Mouse (Mus musculus) embryonic facial prominence, embryonic 14.5 days (tissue): Measurements from ENCODE around the gene Hist2h3b. TPM values are rescaled to one million over a fixed set of nuclear protein-coding genes. Genes with fewer than 3 reads are reported as not detected.
A peak's percentile ranks its signal among the peaks of the same experiment; 100 is the strongest.
"Not testable (repeated sequence)": the region's sequence is repeated elsewhere in the genome, so short reads cannot be mapped to it uniquely, and the experiment has no call there.

ENCODE experiments used
- ATAC-seq: fragments of 200-750 bp; cut with Nextera tagmentation; 2 replicates; pipeline ENCODE4 v1.8.0; 2017; ENCODE audit warnings: low read depth, moderate number of reproducible peaks, moderate TSS enrichment
- DNase-seq: peaks from one replicate; pipeline ENCODE4 v3.0.0-alpha.2; 2015; ENCODE audit warnings: low spot score
- H3K27ac ChIP-seq: fragments of 300-500 bp; sonication (generic); replicated peaks from 2 replicates; pipeline ENCODE4 v1.5.1; 2014; ENCODE audit warnings: low read depth, mild to moderate bottlenecking, low read length, moderate library complexity
- H3K27me3 ChIP-seq: fragments of 300-500 bp; sonication (generic); replicated peaks from 2 replicates; pipeline ENCODE4 v1.6.1; 2014; ENCODE audit warnings: low read length; ENCODE audit not compliant: control insufficient read depth, insufficient read depth
- H3K36me3 ChIP-seq: fragments of 300-500 bp; sonication (generic); 2 replicates; pipeline ENCODE4 v1.6.1; 2014; ENCODE audit warnings: low read length, mixed read lengths; ENCODE audit not compliant: control insufficient read depth, insufficient read depth
- H3K4me1 ChIP-seq: fragments of 300-500 bp; sonication (generic); 2 replicates; pipeline ENCODE4 v1.6.1; 2014; ENCODE audit warnings: antibody characterized with exemption, low read length; ENCODE audit not compliant: control insufficient read depth, insufficient read depth
- H3K4me2 ChIP-seq: fragments of 300-500 bp; sonication (generic); 2 replicates; pipeline ENCODE4 v1.6.1; 2014; ENCODE audit warnings: low read depth, mild to moderate bottlenecking, low read length, moderate library complexity, mixed read lengths
- H3K4me3 ChIP-seq: fragments of 300-500 bp; sonication (generic); 2 replicates; pipeline ENCODE4 v1.5.1; 2014; ENCODE audit warnings: low read depth, mild to moderate bottlenecking, low read length
- H3K9ac ChIP-seq: fragments of 300-500 bp; sonication (generic); 2 replicates; pipeline ENCODE4 v1.6.1; 2014; ENCODE audit warnings: low read depth, mild to moderate bottlenecking, low read length, moderate library complexity, mixed read lengths
- H3K9me3 ChIP-seq: fragments of 300-500 bp; sonication (generic); 2 replicates; pipeline ENCODE4 v1.6.1; 2016; ENCODE audit warnings: low read length; ENCODE audit not compliant: control insufficient read depth
- WGBS: fragments of 180-500 bp; shearing (Covaris S2); extraction: QIAGEN DNeasy Blood & Tissue Kit; methylation state at CpG from one replicate; pipeline ENCODE4 v1.1.7; 2014; 5-methylcytosine and 5-hydroxymethylcytosine counted together
- polyA plus RNA-seq: library from polyadenylated mRNA; unstranded; fragments of >200 nt; fragmentation: Nextera tagmentation; extraction: Ambion mirVana; gene quantifications from 2 replicates; pipeline ENCODE4 v1.2.1, GENCODE M21; 2014

Gene Hist2h3b
- polyA plus RNA-seq, 1 experiment from 2014 or later, result 44.3 TPM

DNA sequence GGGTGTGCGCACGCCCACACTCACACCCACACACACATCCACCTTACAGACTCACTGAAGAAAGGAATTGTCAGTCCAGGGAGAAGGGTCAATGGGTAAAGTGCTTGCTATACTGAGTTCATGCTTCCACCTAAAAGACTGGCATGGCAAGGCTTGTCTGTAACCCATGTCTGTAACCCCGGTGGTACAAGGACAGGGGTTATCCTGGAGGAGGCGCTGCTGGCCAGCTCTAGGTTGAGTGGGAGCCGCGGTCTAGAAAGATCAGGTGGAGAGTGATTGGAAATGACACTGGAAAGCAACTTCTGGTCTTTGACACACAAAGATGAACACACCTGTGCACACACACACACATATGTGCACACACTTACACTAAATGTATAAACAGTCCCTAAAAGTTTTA lies 12.2 kb downstream of the Hist2h3b start:
- Histone ChIP-seq H3K36me3 (no peaks in the 10 kb centered on the region), H3K27me3 (no peaks in the 10 kb centered on the region; the same call in none of the 2 replicates), H3K9me3 (no peaks in the 10 kb centered on the region), H3K4me1 (0 out of 2 replicates have a peak, but pooled peaks cover 2% of the 10 kb centered on the region), H3K9ac (no peak overlapping the region), H3K4me2 (no peak overlapping the region), H3K27ac (no peak overlapping the region), H3K4me3 (no peak overlapping the region)
- ATAC-seq, result no peak
- no peak for DNase-seq
- WGBS, result 50% methylated on average over 6 of the region's 6 CpGs

DNA sequence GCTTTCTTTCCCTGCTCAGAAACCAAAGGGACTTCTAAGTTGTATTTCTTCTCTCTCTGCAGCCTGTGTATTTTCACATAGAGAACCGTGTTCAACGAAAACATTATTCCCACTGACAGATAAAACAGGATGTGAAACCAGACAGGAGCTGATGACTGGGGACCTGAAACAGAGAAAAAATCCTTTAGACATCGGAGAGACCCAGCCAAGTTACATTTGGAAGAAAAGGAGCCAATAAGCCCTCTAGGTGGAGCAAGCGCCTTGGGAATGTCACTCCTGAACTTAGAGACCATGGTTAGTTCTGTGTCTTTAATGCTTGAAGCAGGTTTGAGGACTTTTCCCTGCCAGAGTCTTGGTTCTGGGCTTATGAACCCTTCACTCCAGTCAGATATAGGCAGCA lies 16.0 kb downstream of the Hist2h3b start:
- 12% methylated on average over 4 of the region's 4 CpGs for WGBS
- Histone ChIP-seq H3K9me3 (no peaks in the 10 kb centered on the region), H3K4me3 (no peak overlapping the region), H3K36me3 (no peaks in the 10 kb centered on the region), H3K27ac (no peak overlapping the region), H3K27me3 (no peaks in the 10 kb centered on the region; the same call in none of the 2 replicates), H3K4me1 (no peaks in the 10 kb centered on the region), H3K9ac (0 out of 2 replicates have a peak overlapping the region, but pooled peaks have one; percentile 5), H3K4me2 (peak overlapping the region; percentile 2)
- DNase-seq (peak; percentile 77), ATAC-seq (no peak)

DNA sequence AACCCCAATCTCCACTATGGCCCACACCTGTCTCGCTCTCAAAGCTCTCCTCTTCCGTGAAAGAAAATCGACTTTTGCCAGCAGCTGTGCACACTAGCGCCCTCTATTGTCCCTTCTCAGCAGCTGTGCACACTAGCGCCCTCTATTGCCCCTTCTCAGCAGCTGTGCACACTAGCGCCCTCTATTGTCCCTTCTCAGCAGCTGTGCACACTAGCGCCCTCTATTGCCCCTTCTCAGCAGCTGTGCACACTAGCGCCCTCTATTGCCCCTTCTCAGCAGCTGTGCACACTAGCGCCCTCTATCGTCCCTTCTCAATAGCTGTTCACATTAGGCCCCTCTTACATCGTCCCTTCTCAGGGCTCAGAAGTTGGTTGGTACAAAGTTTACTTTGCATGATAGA lies 18.9 kb downstream of the Hist2h3b start:
- H3K4me1 ChIP-seq, H3K36me3 ChIP-seq, H3K4me2 ChIP-seq, H3K4me3 ChIP-seq, H3K9me3 ChIP-seq, H3K27ac ChIP-seq, H3K27me3 ChIP-seq, H3K9ac ChIP-seq, ATAC-seq, DNase-seq: not testable (repeated sequence)
- WGBS, result 86% methylated on average over 11 of the region's 11 CpGs

DNA sequence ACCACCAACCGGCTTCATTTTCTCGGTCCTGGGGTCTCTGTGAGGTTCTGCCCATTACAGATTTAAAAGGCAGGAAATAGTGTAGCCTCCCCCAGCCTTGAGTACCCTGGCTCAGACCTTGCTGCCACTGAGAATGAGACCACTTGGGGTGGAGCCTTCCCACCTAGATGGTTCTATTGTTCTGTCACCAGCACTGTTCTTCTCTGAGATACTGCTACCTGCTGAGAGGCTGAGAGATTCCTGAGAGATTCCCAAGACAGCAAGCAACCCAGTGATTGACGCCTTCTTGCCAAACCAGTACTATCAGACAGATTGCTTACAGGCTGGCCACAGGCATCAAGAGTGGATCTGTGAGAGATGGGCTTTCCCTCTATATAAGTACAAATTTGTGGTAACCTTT lies 20.7 kb downstream of the Hist2h3b start:
- Histone ChIP-seq H3K4me3 (no peak overlapping the region), H3K27ac (no peak overlapping the region), H3K36me3 (no peaks in the 10 kb centered on the region), H3K4me1 (no peaks in the 10 kb centered on the region), H3K9me3 (no peaks in the 10 kb centered on the region), H3K4me2 (no peak overlapping the region), H3K9ac (no peak overlapping the region), H3K27me3 (no peaks in the 10 kb centered on the region; the same call in 1 of the 2 replicates)
- 73% methylated on average over 3 of the region's 3 CpGs for WGBS
- no peak for ATAC-seq
- no peak for DNase-seq

DNA sequence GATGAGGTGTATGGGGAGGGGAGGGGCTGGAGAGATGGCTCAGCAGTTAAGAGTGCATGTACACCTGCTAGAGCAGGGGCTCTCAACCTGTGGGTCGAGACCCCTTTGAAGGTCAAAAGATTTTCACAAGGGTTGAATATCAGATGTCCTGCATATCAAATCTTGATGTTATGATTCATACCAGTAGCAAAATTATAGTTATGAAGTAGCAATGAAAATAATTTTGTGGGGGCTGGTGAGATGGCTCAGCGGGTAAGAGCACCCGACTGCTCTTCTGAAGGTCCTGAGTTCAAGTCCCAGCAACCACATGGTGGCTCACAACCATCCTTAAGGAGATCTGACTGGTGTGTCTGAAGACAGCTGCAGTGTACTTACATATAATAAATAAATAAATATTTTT lies 22.3 kb downstream of the Hist2h3b start:
- not testable (repeated sequence) for H3K27me3 ChIP-seq, H3K27ac ChIP-seq, H3K4me2 ChIP-seq, DNase-seq, H3K36me3 ChIP-seq, H3K9me3 ChIP-seq, H3K9ac ChIP-seq, H3K4me1 ChIP-seq, H3K4me3 ChIP-seq, ATAC-seq
- 93% methylated on average over 3 of the region's 3 CpGs for WGBS

DNA sequence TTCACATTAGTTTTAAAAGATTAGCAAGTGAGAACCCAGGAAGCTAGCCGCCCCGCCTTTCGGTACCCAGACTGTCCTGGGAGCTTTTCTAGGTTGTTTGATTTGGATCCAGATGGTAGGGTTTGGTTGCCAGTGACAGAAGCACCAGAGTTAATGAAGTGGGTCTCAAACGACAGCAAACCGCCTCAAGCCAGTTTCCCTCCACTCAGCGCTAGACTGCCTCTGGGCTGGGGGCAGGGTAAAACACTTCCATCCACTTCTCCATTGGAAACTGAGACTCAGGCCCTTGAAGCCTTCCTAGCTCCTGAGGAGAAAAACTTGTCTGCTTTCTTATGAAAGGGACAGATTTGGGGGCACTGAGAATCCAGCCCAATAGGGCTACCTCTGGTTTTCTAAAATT lies 24.2 kb downstream of the Hist2h3b start:
- H3K36me3 ChIP-seq, result no peaks in the 10 kb centered on the region
- H3K27ac ChIP-seq, result no peak overlapping the region
- no peak overlapping the region for H3K9ac ChIP-seq
- no peaks in the 10 kb centered on the region for H3K4me1 ChIP-seq
- H3K4me2 ChIP-seq, result no peak overlapping the region
- ATAC-seq (no peak), DNase-seq (no peak)
- no peaks in the 10 kb centered on the region for H3K27me3 ChIP-seq
- no peaks in the 10 kb centered on the region for H3K9me3 ChIP-seq
- H3K4me3 ChIP-seq, result no peak overlapping the region
- WGBS, result 47% methylated on average over 6 of the region's 6 CpGs

DNA sequence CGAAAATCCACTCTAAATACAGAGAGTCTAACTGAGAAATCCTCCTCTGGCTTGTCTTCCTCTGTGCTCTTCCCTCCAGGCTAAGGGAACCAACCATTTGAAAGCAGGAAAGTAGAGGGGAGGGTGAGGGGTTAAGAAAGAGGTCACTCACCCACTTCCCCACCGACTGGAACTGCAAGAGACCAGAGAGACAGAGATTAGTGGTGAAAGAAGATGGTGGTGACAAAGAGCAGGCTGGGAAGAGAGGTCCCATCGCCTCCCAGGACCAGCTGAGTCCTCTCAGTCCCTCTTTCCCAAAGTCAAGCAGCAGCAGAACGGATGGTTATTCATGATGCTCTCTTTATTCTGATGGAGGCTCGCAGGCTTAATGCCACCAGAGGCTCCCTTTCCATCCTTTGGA lies 24.9 kb downstream of the Hist2h3b start:
- Histone ChIP-seq H3K4me1 (no peaks in the 10 kb centered on the region), H3K4me3 (no peak overlapping the region), H3K27me3 (no peaks in the 10 kb centered on the region), H3K9ac (no peak overlapping the region), H3K36me3 (no peaks in the 10 kb centered on the region), H3K27ac (no peak overlapping the region), H3K9me3 (no peaks in the 10 kb centered on the region), H3K4me2 (no peak overlapping the region)
- no peak for ATAC-seq
- 44% methylated on average over 5 of the region's 5 CpGs for WGBS
- no peak for DNase-seq

DNA sequence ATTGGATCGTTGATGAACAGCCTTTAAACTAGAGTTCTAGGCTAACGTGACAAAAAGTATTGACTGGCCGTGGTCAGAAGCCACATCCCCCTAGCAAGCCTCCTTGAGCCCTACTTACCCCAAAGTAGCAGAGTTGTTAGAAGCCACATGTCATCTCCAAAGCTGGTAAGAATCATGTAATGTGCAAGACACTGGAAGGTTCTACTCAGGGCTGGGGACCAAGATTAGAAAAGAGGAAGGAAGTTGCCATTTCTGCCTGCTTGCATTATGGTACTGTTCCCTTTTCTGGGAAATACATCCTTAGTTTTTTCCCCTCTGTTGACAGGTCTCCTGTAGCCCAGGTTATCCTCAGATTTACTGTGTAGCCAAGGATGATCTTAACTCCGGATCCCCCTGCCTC lies 25.3 kb downstream of the Hist2h3b start, which contains the start of gene Fcgr1:
Gene Fcgr1, minus strand, starts transcription at position 183 of the 400 bp plus-strand sequence.
- H3K27ac ChIP-seq, result no peak within 1 kb of the TSS
- no peak within 1 kb of the TSS for H3K4me2 ChIP-seq
- no peak within 1 kb of the TSS for H3K9ac ChIP-seq
- no peak within 1 kb of the TSS for H3K4me3 ChIP-seq
- H3K36me3 ChIP-seq, result no peaks in the 10 kb centered on the region
- H3K4me1 ChIP-seq, result no peaks in the 10 kb centered on the region
- DNase-seq, result no peak
- 79% methylated on average over 4 of the region's 4 CpGs for WGBS
- H3K27me3 ChIP-seq, result 0 out of 2 replicates have a peak, but pooled peaks cover 3% of the 10 kb centered on the region
- H3K9me3 ChIP-seq, result no peaks in the 10 kb centered on the region
- ATAC-seq, result no peak

DNA sequence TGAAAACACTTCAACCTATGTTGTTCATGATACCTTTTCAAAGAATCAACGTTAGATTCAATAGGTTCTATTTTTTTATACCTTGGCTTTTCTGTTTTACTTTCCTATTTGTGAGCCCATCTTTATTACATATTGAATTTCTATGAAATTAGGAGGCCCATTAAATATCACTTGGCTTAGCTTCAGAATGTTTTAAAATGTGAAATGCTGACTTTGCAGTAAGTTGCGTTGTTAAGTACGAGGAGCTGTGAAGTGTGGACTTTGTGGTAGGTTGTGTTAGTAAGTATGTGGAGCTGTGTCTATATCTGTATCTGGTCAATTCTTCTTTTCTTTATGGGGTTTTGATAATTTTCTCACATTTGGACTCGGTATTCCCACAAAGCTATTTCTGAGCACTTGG lies 29.9 kb downstream of the Hist2h3b start:
- DNase-seq, result no peak
- no peak for ATAC-seq
- Histone ChIP-seq H3K36me3 (no peaks in the 10 kb centered on the region), H3K9ac (no peak overlapping the region), H3K27ac (no peak overlapping the region), H3K9me3 (no peaks in the 10 kb centered on the region), H3K4me3 (no peak overlapping the region), H3K27me3 (0 out of 2 replicates have a peak, but pooled peaks cover 3% of the 10 kb centered on the region), H3K4me1 (no peaks in the 10 kb centered on the region), H3K4me2 (no peak overlapping the region)
- WGBS, result 90% methylated on average over 4 of the region's 4 CpGs
